10 mouse cellular contexts compared by ENCODE assay signal in the genomic region with DNA sequence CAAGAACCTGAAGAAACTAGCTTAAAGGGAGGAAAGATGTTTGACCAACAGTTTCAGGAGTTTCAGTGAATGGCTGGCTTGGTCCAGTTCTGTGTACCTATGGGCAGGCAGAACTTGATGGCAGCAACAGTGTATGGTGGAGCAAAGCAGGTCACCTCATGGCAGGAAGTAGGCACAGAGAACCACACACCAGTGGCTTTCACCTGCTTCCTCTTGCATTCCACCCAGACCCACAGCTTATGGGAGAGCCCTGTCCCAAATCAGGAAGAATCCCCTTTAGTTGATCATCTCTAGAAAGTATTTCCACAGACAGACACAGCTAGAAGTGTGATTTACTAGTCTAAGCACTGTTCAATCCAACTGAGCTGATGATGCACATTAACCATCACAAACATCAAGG. TPM values are rescaled to one million over a fixed set of nuclear protein-coding genes. Genes with fewer than 3 reads are reported as not detected.
"Had no signal": no experiment of that assay in that cellular context is flagged by ENCODE, and none has a peak within 500 bp of the region (broad histone marks: within the 10 kb centered on the region; RNA-seq: fewer than 3 reads in every experiment).

No protein-coding gene starts in this region.

RNA-seq across cellular contexts. Expression of gene Ptgdr, which starts 42.6 kb away (rescaled TPM):
- total RNA-seq: common myeloid progenitor, adult 5-6 weeks; gastrocnemius, adult 18-20 months; gastrocnemius, adult 2 months; gastrocnemius, postnatal 10 days; gastrocnemius, postnatal 25 days; gastrocnemius, postnatal 36 days; gastrocnemius, postnatal 4 days; heart, adult 18-20 months; heart, adult 2 months; heart, adult 8-10 months had no signal
